Mouse (Mus musculus) heart, embryonic 12.5 days (tissue): ENCODE results near the gene Olfr303. TPM values are rescaled to one million over a fixed set of nuclear protein-coding genes. Genes with fewer than 3 reads are reported as not detected.
"Not testable (repeated sequence)": the region's sequence is repeated elsewhere in the genome, so short reads cannot be mapped to it uniquely, and the experiment has no call there.

Experiments used
- ATAC-seq: fragments of 200-750 bp; cut with Nextera tagmentation; 2 replicates; pipeline ENCODE4 v1.8.0; 2017; ENCODE audit warnings: moderate TSS enrichment, moderate library complexity; ENCODE audit not compliant: insufficient number of reproducible peaks, low FRiP score
- H3K27ac ChIP-seq: fragments of 300-500 bp; sonication (generic); 2 replicates; pipeline ENCODE4 v1.5.1; 2016; ENCODE audit warnings: mild to moderate bottlenecking, moderate library complexity; ENCODE audit not compliant: poor library complexity, severe bottlenecking
- H3K27me3 ChIP-seq: fragments of 300-500 bp; sonication (generic); replicated peaks from 2 replicates; pipeline ENCODE4 v1.6.1; 2016; ENCODE audit warnings: mild to moderate bottlenecking, moderate library complexity
- H3K36me3 ChIP-seq: fragments of 300-500 bp; sonication (generic); 2 replicates; pipeline ENCODE4 v1.6.1; 2016; ENCODE audit warnings: mild to moderate bottlenecking, moderate library complexity
- H3K4me1 ChIP-seq: fragments of 300-500 bp; sonication (generic); replicated peaks from 2 replicates; pipeline ENCODE4 v1.6.1; 2016; ENCODE audit warnings: mild to moderate bottlenecking
- H3K4me2 ChIP-seq: fragments of 300-500 bp; sonication (generic); 2 replicates; pipeline ENCODE4 v1.6.1; 2016; ENCODE audit warnings: mild to moderate bottlenecking, moderate library complexity
- H3K4me3 ChIP-seq: fragments of 300-500 bp; sonication (generic); 2 replicates; pipeline ENCODE4 v1.5.1; 2016; ENCODE audit warnings: mild to moderate bottlenecking
- H3K9ac ChIP-seq: fragments of 300-500 bp; sonication (generic); 2 replicates; pipeline ENCODE4 v1.6.1; 2016; ENCODE audit warnings: mild to moderate bottlenecking, moderate library complexity
- H3K9me3 ChIP-seq: fragments of 300-500 bp; sonication (generic); replicated peaks from 2 replicates; pipeline ENCODE4 v1.6.1; 2016; ENCODE audit warnings: mild to moderate bottlenecking, moderate library complexity
- WGBS: fragments of 180-500 bp; shearing (Covaris S2); methylation state at CpG from one replicate; pipeline ENCODE4 v1.1.7; 2016; 5-methylcytosine and 5-hydroxymethylcytosine counted together
- polyA plus RNA-seq: library from polyadenylated mRNA; unstranded; fragments of >200 nt; fragmentation: Nextera tagmentation; extraction: Ambion mirVana; gene quantifications from 2 replicates; pipeline ENCODE4 v1.2.1, GENCODE M21; 2016

The Olfr303 gene
- polyA plus RNA-seq: not detected in 2 replicates

DNA sequence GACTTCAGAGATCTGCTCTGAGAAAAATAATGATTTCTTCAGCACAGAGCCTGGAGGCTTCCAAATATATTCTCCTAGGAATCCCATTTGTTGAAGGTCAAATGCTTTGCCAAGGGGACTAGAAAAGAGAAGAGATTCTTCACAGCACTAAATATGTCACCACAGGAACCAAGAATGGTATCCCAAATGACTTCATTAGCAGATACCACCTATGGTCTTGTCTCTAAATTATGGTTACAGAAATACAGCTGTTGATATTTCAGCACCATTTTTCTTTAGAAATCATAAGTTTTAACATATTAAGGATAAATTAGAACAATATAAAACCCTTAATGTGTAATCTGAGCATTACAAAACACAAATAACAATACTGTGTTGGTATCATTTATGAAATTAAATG lies at the start of gene Olfr303:
Gene Olfr303, minus strand, starts transcription at position 101 of the 400 bp plus-strand sequence.
- no peak for ATAC-seq
- H3K4me2 ChIP-seq: no peak within 1 kb of the TSS

DNA sequence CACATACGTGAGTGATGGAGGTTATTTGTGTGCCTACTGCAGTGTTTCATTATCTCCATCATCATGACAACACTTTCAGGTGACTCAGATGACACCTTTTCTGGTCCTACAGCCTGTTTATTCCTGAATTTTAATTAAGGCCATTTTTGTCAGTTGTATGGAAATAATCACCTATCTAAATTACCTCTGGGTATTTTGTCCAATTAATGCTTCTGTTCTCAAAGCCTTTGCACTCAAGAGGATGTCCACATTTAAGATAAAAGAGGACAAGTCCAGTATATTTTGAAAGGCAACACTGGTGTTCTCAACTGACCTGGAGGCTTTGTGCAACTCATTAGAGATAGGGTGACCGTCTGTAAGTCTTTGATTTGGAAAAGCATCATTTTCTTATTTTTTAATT lies 6.0 kb upstream of the Olfr303 start, which contains the start of gene Olfr301:
Gene Olfr301, plus strand, starts transcription at position 301 of the 400 bp plus-strand sequence.
- 72% methylated on average over 2 of the region's 2 CpGs for WGBS
- no peak for ATAC-seq
- H3K27ac ChIP-seq: no peak within 1 kb of the TSS

More for the DNA sequence above, at the start of gene Olfr303:
- Histone ChIP-seq H3K36me3 (no peaks in the 10 kb centered on the region), H3K27ac (no peak within 1 kb of the TSS), H3K9ac (no peak within 1 kb of the TSS), H3K4me1 (no peaks in the 10 kb centered on the region), H3K4me3 (no peak within 1 kb of the TSS), H3K27me3 (no peaks in the 10 kb centered on the region), H3K9me3 (no peaks in the 10 kb centered on the region)

DNA sequence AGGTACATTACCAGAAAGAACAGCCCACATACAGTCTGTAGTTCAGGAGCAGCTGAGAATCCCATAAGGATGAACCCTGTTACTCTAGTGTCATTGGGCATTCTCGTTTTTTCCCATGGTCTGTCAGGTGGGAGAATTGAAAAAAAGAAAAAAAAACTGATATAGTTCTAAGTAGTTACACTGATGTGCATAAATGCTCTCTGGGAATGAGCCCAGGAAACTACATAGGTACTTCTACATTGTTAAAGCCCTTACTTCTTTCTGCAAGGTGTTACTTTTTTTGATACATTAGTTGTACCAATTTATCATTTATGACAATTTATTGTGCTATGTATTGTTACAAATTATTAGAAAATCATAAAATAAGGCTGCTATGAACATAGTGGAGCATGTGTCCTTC lies 11.0 kb downstream of the Olfr303 start, which contains the start of gene Olfr304:
Gene Olfr304, minus strand, starts transcription at position 101 of the 400 bp plus-strand sequence.
- H3K36me3 ChIP-seq: no peaks in the 10 kb centered on the region
- WGBS: 34% methylated on average over 1 of the region's 1 CpGs
- no peak within 1 kb of the TSS for H3K4me2 ChIP-seq
- no peaks in the 10 kb centered on the region for H3K9me3 ChIP-seq
- no peaks in the 10 kb centered on the region for H3K4me1 ChIP-seq
- no peak for ATAC-seq
- H3K4me3 ChIP-seq: no peak within 1 kb of the TSS
- no peak within 1 kb of the TSS for H3K9ac ChIP-seq
- no peaks in the 10 kb centered on the region for H3K27me3 ChIP-seq
- H3K27ac ChIP-seq: no peak within 1 kb of the TSS

More for the DNA sequence above, 6.0 kb upstream of the Olfr303 start, which contains the start of gene Olfr301:
- Histone ChIP-seq H3K4me1 (no peaks in the 10 kb centered on the region), H3K36me3 (no peaks in the 10 kb centered on the region), H3K4me3 (no peak within 1 kb of the TSS), H3K4me2 (no peak within 1 kb of the TSS), H3K9me3 (no peaks in the 10 kb centered on the region), H3K27me3 (no peaks in the 10 kb centered on the region), H3K9ac (no peak within 1 kb of the TSS)

DNA sequence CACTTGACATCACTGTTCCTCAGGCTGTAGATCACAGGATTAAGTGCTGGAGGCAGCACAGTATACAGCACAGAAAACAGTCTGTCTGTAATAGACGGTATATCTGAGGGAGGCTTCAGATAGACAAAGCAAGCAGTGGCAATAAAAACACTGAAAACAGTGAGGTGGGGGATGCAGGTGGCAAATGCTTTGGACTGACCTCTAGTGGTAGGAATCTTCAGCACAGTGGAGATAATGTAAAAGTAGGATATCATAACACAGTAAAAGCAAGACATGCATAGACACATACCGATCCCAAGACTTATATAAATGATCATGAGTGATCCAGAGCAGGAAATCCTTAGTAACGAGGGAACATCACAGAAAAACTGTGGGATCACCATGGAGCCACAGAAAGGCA lies 11.8 kb downstream of the Olfr303 start:
- 68% methylated on average over 3 of the region's 3 CpGs for WGBS
- H3K36me3 ChIP-seq: no peaks in the 10 kb centered on the region
- no peak for ATAC-seq
- no peaks in the 10 kb centered on the region for H3K4me1 ChIP-seq
- no peak overlapping the region for H3K4me2 ChIP-seq
- H3K27me3 ChIP-seq: no peaks in the 10 kb centered on the region
- no peak overlapping the region for H3K4me3 ChIP-seq
- H3K9me3 ChIP-seq: no peaks in the 10 kb centered on the region
- no peak overlapping the region for H3K9ac ChIP-seq
- H3K27ac ChIP-seq: no peak overlapping the region

DNA sequence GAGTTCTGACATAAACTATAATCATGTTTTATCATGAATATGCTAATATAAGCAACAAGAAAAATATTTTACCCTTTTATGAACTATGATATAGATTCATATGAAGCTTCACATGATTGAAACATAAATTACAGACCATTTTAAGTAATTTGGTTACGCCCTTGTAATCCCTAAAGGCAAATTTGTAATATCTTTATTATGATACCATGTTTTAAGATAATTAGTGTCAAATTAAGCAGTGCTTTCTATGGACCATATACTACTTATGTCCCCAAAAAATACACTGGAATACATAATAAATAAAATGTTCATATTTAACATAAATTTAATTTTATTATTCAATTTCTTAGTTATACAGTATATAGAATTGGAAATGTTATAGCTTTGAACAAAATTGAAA lies 30.8 kb downstream of the Olfr303 start, which contains the start of gene Olfr305:
Gene Olfr305, minus strand, starts transcription at position 101 of the 400 bp plus-strand sequence.
- no peak within 1 kb of the TSS for H3K4me2 ChIP-seq

DNA sequence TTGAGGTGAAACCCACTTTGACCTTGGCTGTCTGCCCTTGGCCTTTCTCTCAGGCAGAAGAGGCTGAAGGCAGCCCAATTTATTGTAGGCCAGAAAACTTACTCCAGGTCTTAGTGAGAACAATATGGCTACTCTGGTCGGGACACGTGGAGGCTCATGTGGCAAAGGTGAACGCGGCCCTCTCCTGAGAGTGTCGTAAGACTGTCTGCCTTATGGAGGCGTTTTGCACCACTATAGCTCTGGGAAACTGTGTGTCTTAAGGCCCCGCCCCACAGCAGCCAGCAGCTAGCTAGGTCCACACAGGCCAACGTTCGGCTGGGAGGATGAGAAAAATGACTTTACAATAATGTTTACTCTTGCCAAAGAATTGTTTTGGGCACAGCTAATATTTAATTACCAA lies 51.3 kb downstream of the Olfr303 start:
- H3K27me3 ChIP-seq, H3K9me3 ChIP-seq, H3K36me3 ChIP-seq, H3K4me3 ChIP-seq, H3K9ac ChIP-seq, H3K4me2 ChIP-seq, H3K4me1 ChIP-seq, ATAC-seq, H3K27ac ChIP-seq: not testable (repeated sequence)
- 83% methylated on average over 9 of the region's 9 CpGs for WGBS

More for the DNA sequence above, 30.8 kb downstream of the Olfr303 start, which contains the start of gene Olfr305:
- no peaks in the 10 kb centered on the region for H3K36me3 ChIP-seq
- H3K27ac ChIP-seq: no peak within 1 kb of the TSS
- no peaks in the 10 kb centered on the region for H3K9me3 ChIP-seq
- no peaks in the 10 kb centered on the region for H3K27me3 ChIP-seq
- no peak for ATAC-seq
- no peaks in the 10 kb centered on the region for H3K4me1 ChIP-seq
- WGBS: 74% methylated on average over 1 of the region's 1 CpGs
- H3K4me3 ChIP-seq: no peak within 1 kb of the TSS
- H3K9ac ChIP-seq: no peak within 1 kb of the TSS

DNA sequence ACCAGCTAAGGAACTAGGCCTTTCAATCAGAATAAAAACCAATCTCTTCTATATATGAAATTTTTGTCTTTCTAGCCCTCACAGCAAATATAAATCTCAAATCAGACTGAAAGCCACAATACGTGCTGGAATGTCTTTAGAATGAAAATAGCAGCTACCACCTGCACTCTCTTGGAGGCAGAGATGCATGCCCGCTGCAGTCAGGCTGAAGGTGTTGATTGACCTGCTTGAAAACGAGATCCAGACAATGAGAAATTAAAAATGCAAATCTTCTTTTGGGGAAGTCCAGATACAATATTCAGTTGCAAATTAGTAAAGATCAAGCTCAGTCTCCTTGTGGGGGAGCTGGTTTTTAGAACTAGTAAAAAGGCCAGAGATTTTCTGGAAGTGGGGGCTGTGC lies 53.3 kb downstream of the Olfr303 start:
- no peaks in the 10 kb centered on the region for H3K36me3 ChIP-seq
- H3K4me2 ChIP-seq: no peak overlapping the region
- no peak overlapping the region for H3K9ac ChIP-seq
- no peak overlapping the region for H3K4me3 ChIP-seq
- no peaks in the 10 kb centered on the region for H3K27me3 ChIP-seq
- H3K27ac ChIP-seq: no peak overlapping the region
- 0 out of 2 replicates have a peak, but pooled peaks cover 6% of the 10 kb centered on the region for H3K9me3 ChIP-seq
- ATAC-seq: no peak
- H3K4me1 ChIP-seq: no peaks in the 10 kb centered on the region
- 60% methylated on average over 3 of the region's 3 CpGs for WGBS

DNA sequence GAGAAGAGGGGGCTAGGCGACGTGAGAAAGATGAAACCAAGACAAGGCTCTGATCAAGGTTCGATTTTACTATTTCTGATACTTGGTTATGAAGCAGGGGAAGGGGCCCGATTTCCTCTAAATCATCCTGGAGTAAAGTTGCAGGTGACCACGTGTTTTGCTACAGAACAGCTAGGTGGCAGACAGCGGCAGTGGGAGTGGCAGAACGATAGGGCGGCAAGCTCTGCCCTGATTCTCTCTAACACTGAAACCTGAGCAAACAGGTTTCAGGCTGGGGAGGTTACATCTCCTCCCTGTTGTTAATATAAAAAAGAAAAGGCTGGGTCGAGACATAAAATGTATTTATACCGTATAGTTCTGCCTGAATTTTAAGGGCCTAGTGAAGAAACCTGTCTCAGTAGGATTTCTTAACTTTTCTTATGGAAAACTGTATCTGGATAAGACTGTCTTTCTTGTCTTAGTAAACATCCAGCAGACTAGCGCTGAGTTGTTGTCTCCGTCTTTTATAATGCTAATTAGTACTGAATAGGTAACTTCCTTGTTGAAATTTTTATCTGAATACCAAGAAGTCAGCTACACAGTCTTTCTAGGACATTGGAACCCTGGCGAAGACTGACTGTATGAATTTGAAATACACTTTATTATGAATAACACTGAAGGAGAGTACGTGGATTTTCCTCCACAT lies 54.6 kb downstream of the Olfr303 start:
- Histone ChIP-seq H3K27ac (no peak overlapping the region), H3K9ac (no peak overlapping the region), H3K36me3 (no peaks in the 10 kb centered on the region), H3K27me3 (no peaks in the 10 kb centered on the region), H3K4me2 (no peak overlapping the region), H3K9me3 (no peaks in the 10 kb centered on the region), H3K4me3 (no peak overlapping the region), H3K4me1 (no peaks in the 10 kb centered on the region)
- no peak for ATAC-seq
- 66% methylated on average over 14 of the region's 14 CpGs for WGBS

Other genes starting within 250 kb of the Olfr303 start
- not detected in 2 replicates for gene Vmn2r75, start 226.0 kb downstream of the Olfr303 start, polyA plus RNA-seq
- not detected in 2 replicates for gene Vmn2r76, start 151.5 kb downstream of the Olfr303 start, polyA plus RNA-seq
- not detected in 2 replicates for gene Olfr310, start 120.6 kb downstream of the Olfr303 start, polyA plus RNA-seq
- gene Olfr309, start 84.1 kb downstream of the Olfr303 start, polyA plus RNA-seq: not detected in 2 replicates
- not detected in 2 replicates for gene Olfr308, start 72.2 kb downstream of the Olfr303 start, polyA plus RNA-seq
- not detected in 2 replicates for gene Olfr307, start 60.2 kb downstream of the Olfr303 start, polyA plus RNA-seq
- not detected in 2 replicates for gene Olfr305, start 30.9 kb downstream of the Olfr303 start, polyA plus RNA-seq
- not detected in 2 replicates for gene Olfr304, start 11.1 kb downstream of the Olfr303 start, polyA plus RNA-seq
- not detected in 2 replicates for gene Olfr301, start 6.1 kb upstream of the Olfr303 start, polyA plus RNA-seq
- gene Olfr299, start 62.1 kb upstream of the Olfr303 start, polyA plus RNA-seq: not detected in 2 replicates
- not detected in 2 replicates for gene Olfr298, start 94.7 kb upstream of the Olfr303 start, polyA plus RNA-seq
- not detected in 2 replicates for gene Olfr297, start 122.2 kb upstream of the Olfr303 start, polyA plus RNA-seq
- not detected in 2 replicates for gene Olfr295, start 186.1 kb upstream of the Olfr303 start, polyA plus RNA-seq
- not detected in 2 replicates for gene Olfr294, start 218.9 kb upstream of the Olfr303 start, polyA plus RNA-seq